Mouse (Mus musculus): ENCODE data around the gene Rassf9. TPM values are rescaled to one million over a fixed set of nuclear protein-coding genes. Genes with fewer than 3 reads are reported as not detected.

Gene Rassf9
- 0.38 TPM in 2 replicates for polyA plus RNA-seq (2012; rRNA removed)

DNA sequence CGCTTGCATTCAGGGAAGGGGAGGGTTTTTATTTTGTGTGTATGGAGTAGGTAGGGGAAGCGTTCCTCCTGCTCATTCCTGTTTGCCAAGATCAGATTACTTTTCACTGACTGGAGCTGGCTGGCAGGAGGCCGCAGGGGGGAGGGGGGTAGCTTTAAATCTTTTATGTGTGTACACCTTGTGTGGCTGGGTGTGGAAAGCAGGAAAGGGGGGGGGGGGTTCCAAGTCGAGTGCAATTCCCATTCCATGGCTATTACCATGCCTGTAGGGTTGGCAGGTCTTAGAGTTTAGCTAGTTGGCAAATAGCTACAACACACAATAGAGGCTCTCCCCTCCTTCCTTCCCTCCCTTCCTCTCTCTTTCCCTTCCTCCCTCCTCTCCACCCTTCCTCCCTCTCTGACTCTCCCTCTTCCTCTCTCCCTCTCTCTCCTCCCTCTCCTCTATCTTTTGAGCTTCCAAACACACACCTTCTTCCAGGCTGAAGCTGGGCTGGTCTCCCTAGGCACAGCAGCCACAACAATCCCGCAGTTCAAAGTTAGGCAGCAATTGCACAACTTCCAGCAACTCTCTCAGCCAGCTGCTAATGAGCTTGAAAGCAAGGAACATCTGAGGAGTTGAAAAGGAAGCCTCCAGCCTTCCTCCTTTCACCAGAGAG lies at the start of gene Rassf9:
Gene Rassf9 (plus strand): TSS at position 416 of the 655 bp plus-strand sequence.

DNA sequence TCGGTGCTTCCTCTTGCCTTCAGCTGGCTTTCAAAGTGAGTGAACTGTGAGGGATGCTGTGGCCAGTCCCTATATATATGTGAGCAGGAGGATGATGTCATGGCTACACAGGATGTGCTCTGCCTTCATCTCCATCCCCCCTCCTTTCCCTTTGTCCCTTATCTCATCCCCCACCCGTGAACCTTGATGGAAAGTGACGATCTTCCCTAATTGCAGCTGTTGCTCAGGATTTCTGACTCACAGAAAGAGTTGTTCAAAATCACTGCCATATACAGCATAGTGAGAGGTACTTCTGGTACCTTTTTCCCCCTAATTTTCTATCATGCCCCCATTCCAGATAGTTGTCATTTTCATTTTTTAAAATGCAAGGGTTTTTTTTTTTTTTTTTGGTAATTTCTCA lies 21.6 kb upstream of the Rassf9 start, which contains the start of gene Nts:
Gene Nts (minus strand): TSS at position 101 of the 400 bp plus-strand sequence.

Other genes with a start within 250 kb of the Rassf9 start
- 1.1 and 2.1 TPM in 2 replicates for gene Nts, start 21.7 kb upstream of the Rassf9 start, polyA plus RNA-seq (2012; rRNA removed)